Mouse (Mus musculus) liver, embryonic 15.5 days (tissue): ENCODE results near the gene Naa15. TPM values are rescaled to one million over a fixed set of nuclear protein-coding genes. Genes with fewer than 3 reads are reported as not detected.

Source experiments
- ATAC-seq: fragments of 200-750 bp; cut with Nextera tagmentation; 2 replicates; pipeline ENCODE4 v1.8.0; 2017; ENCODE audit warnings: moderate number of reproducible peaks, mild to moderate bottlenecking, moderate library complexity; ENCODE audit not compliant: insufficient read depth
- H3K27ac ChIP-seq: fragments of 300-500 bp; sonication (generic); replicated peaks from 2 replicates; pipeline ENCODE4 v1.5.1; 2015; ENCODE audit warnings: mild to moderate bottlenecking, inconsistent platforms
- H3K27me3 ChIP-seq: fragments of 300-500 bp; sonication (generic); 2 replicates; pipeline ENCODE4 v1.6.1; 2015; ENCODE audit warnings: mild to moderate bottlenecking, inconsistent platforms
- H3K36me3 ChIP-seq: fragments of 300-500 bp; sonication (generic); replicated peaks from 2 replicates; pipeline ENCODE4 v1.6.1; 2015; ENCODE audit warnings: moderate library complexity, mild to moderate bottlenecking, inconsistent platforms
- H3K4me1 ChIP-seq: fragments of 300-500 bp; sonication (generic); replicated peaks from 2 replicates; pipeline ENCODE4 v1.6.1; 2015; ENCODE audit warnings: inconsistent platforms
- H3K4me2 ChIP-seq: fragments of 300-500 bp; sonication (generic); 2 replicates; pipeline ENCODE4 v1.6.1; 2015; ENCODE audit warnings: moderate library complexity, mild to moderate bottlenecking, inconsistent platforms
- H3K4me3 ChIP-seq: fragments of 300-500 bp; sonication (generic); replicated peaks from 2 replicates; pipeline ENCODE4 v1.5.1; 2015; ENCODE audit warnings: mild to moderate bottlenecking, inconsistent platforms
- H3K9ac ChIP-seq: fragments of 300-500 bp; sonication (generic); 2 replicates; pipeline ENCODE4 v1.6.1; 2015; ENCODE audit warnings: moderate library complexity, mild to moderate bottlenecking, inconsistent platforms
- H3K9me3 ChIP-seq: fragments of 300-500 bp; sonication (generic); replicated peaks from 2 replicates; pipeline ENCODE4 v1.6.1; 2016; ENCODE audit warnings: inconsistent platforms
- WGBS: fragments of 180-500 bp; shearing (Covaris S2); methylation state at CpG from one replicate; pipeline ENCODE4 v1.1.7; 2015; ENCODE audit warnings: mixed read lengths; ENCODE audit not compliant: insufficient replicate concordance; 5-methylcytosine and 5-hydroxymethylcytosine counted together
- polyA plus RNA-seq: library from polyadenylated mRNA; unstranded; fragments of >200 nt; fragmentation: Nextera tagmentation; extraction: Ambion mirVana; gene quantifications from 2 replicates; pipeline ENCODE4 v1.2.1, GENCODE M21; 2015

Naa15 gene
- polyA plus RNA-seq, 1 experiment from 2014 or later: 22.3 TPM

- no peaks in the 10 kb centered on the region for H3K27me3 ChIP-seq
- no peak for ATAC-seq
- no peaks in the 10 kb centered on the region for H3K9me3 ChIP-seq
- H3K4me1 ChIP-seq: 0 out of 2 replicates have a peak, but pooled peaks cover 3% of the 10 kb centered on the region
- H3K27ac ChIP-seq: no peak overlapping the region
- H3K4me3 ChIP-seq: no peak overlapping the region
- H3K9ac ChIP-seq: no peak overlapping the region
- 87% methylated on average over 3 of the region's 3 CpGs for WGBS
- H3K36me3 ChIP-seq: peaks cover 11% of the 10 kb centered on the region
- no peak overlapping the region for H3K4me2 ChIP-seq
These were observed 20.1 kb downstream of the Naa15 start for GRCm38 (mm10) chr3:51434871-51435595.

GRCm38 (mm10) chr3:51468530-51468929 is 53.6 kb downstream of the Naa15 start:
- Histone ChIP-seq H3K27me3 (no peaks in the 10 kb centered on the region), H3K36me3 (peaks cover 87% of the 10 kb centered on the region), H3K9ac (no peak overlapping the region), H3K9me3 (no peaks in the 10 kb centered on the region), H3K4me2 (no peak overlapping the region), H3K4me3 (no peak overlapping the region), H3K4me1 (no peaks in the 10 kb centered on the region), H3K27ac (no peak overlapping the region)
- no peak for ATAC-seq
- 74% methylated on average over 2 of the region's 2 CpGs for WGBS

GRCm38 (mm10) chr3:51475706-51476105 is 60.8 kb downstream of the Naa15 start:
- peaks cover 42% of the 10 kb centered on the region for H3K36me3 ChIP-seq
- H3K27ac ChIP-seq: no peak overlapping the region
- H3K9me3 ChIP-seq: no peaks in the 10 kb centered on the region
- H3K4me3 ChIP-seq: no peak overlapping the region
- no peaks in the 10 kb centered on the region for H3K4me1 ChIP-seq
- WGBS: 65% methylated on average over 4 of the region's 4 CpGs
- no peak for ATAC-seq
- H3K9ac ChIP-seq: no peak overlapping the region
- no peaks in the 10 kb centered on the region for H3K27me3 ChIP-seq
- no peak overlapping the region for H3K4me2 ChIP-seq

- no peak overlapping the region for H3K4me3 ChIP-seq
- 0 out of 2 replicates have a peak, but pooled peaks cover 4% of the 10 kb centered on the region for H3K36me3 ChIP-seq
- 33% methylated on average over 2 of the region's 2 CpGs for WGBS
- no peak overlapping the region for H3K9ac ChIP-seq
- H3K4me2 ChIP-seq: no peak overlapping the region
- ATAC-seq: no peak
- no peaks in the 10 kb centered on the region for H3K27me3 ChIP-seq
- H3K27ac ChIP-seq: no peak overlapping the region
- H3K9me3 ChIP-seq: no peaks in the 10 kb centered on the region
- H3K4me1 ChIP-seq: peaks cover 15% of the 10 kb centered on the region
These were observed 64.9 kb downstream of the Naa15 start for GRCm38 (mm10) chr3:51479893-51480292.

- Histone ChIP-seq H3K4me2 (no peak overlapping the region), H3K9me3 (no peaks in the 10 kb centered on the region), H3K27me3 (no peaks in the 10 kb centered on the region), H3K27ac (no peak overlapping the region), H3K36me3 (no peaks in the 10 kb centered on the region), H3K4me1 (peaks cover 25% of the 10 kb centered on the region), H3K4me3 (no peak overlapping the region), H3K9ac (no peak overlapping the region)
- ATAC-seq: no peak
These were observed 66.1 kb downstream of the Naa15 start for GRCm38 (mm10) chr3:51481059-51481458.

GRCm38 (mm10) chr3:51481881-51482280 is 66.9 kb downstream of the Naa15 start:
- no peaks in the 10 kb centered on the region for H3K36me3 ChIP-seq
- ATAC-seq: no peak
- H3K27ac ChIP-seq: no peak overlapping the region
- H3K4me1 ChIP-seq: peaks cover 25% of the 10 kb centered on the region
- H3K27me3 ChIP-seq: no peaks in the 10 kb centered on the region
- H3K9ac ChIP-seq: no peak overlapping the region
- H3K4me3 ChIP-seq: no peak overlapping the region
- 38% methylated on average over 3 of the region's 3 CpGs for WGBS
- H3K9me3 ChIP-seq: no peaks in the 10 kb centered on the region
- H3K4me2 ChIP-seq: no peak overlapping the region

GRCm38 (mm10) chr3:51482781-51483180 is 67.8 kb downstream of the Naa15 start:
- no peak for ATAC-seq
- Histone ChIP-seq H3K9ac (no peak overlapping the region), H3K9me3 (no peaks in the 10 kb centered on the region), H3K4me1 (peaks cover 25% of the 10 kb centered on the region), H3K36me3 (no peaks in the 10 kb centered on the region), H3K4me3 (peak overlapping the region; percentile 78; the same call in 1 of the 2 replicates), H3K27ac (no peak overlapping the region), H3K4me2 (peak overlapping the region; percentile 95), H3K27me3 (no peaks in the 10 kb centered on the region)
- WGBS: 49% methylated on average over 3 of the region's 3 CpGs

GRCm38 (mm10) chr3:51483741-51484359 is 68.9 kb downstream of the Naa15 start, which contains the start of gene Rab33b:
Rab33b (plus strand) TSS chr3:51483920.
- Histone ChIP-seq H3K27ac (peak within 1 kb of the TSS; percentile 87), H3K36me3 (no peaks in the 10 kb centered on the region), H3K9me3 (no peaks in the 10 kb centered on the region), H3K9ac (peak within 1 kb of the TSS; percentile 74), H3K4me3 (peak within 1 kb of the TSS; percentile 78), H3K4me2 (peak within 1 kb of the TSS; percentile 95), H3K27me3 (no peaks in the 10 kb centered on the region), H3K4me1 (peaks cover 25% of the 10 kb centered on the region)
- ATAC-seq: peak; percentile 94
- under 1% methylated on average over 70 of the region's 70 CpGs for WGBS

GRCm38 (mm10) chr3:51484370-51484769 is 69.4 kb downstream of the Naa15 start:
- Histone ChIP-seq H3K27ac (peak overlapping the region; percentile 87), H3K27me3 (no peaks in the 10 kb centered on the region), H3K4me2 (peak overlapping the region; percentile 95), H3K9me3 (no peaks in the 10 kb centered on the region), H3K4me1 (peaks cover 25% of the 10 kb centered on the region), H3K4me3 (peak overlapping the region; percentile 78), H3K36me3 (no peaks in the 10 kb centered on the region), H3K9ac (peak overlapping the region; percentile 74)
- WGBS: under 1% methylated on average over 33 of the region's 33 CpGs
- peak; percentile 7 for ATAC-seq

GRCm38 (mm10) chr3:51485347-51485746 is 70.4 kb downstream of the Naa15 start:
- 52% methylated on average over 4 of the region's 4 CpGs for WGBS
- Histone ChIP-seq H3K9ac (no peak overlapping the region), H3K27me3 (no peaks in the 10 kb centered on the region), H3K27ac (no peak overlapping the region), H3K4me1 (peaks cover 25% of the 10 kb centered on the region), H3K4me3 (peak overlapping the region; percentile 78), H3K4me2 (peak overlapping the region; percentile 95), H3K36me3 (no peaks in the 10 kb centered on the region), H3K9me3 (no peaks in the 10 kb centered on the region)
- no peak for ATAC-seq

GRCm38 (mm10) chr3:51486491-51487195 is 71.7 kb downstream of the Naa15 start:
- H3K9ac ChIP-seq: no peak overlapping the region
- H3K27me3 ChIP-seq: no peaks in the 10 kb centered on the region
- no peak overlapping the region for H3K4me3 ChIP-seq
- no peaks in the 10 kb centered on the region for H3K36me3 ChIP-seq
- H3K9me3 ChIP-seq: no peaks in the 10 kb centered on the region
- H3K27ac ChIP-seq: no peak overlapping the region
- peaks cover 25% of the 10 kb centered on the region for H3K4me1 ChIP-seq
- no peak for ATAC-seq
- WGBS: 72% methylated on average over 4 of the region's 4 CpGs
- H3K4me2 ChIP-seq: no peak overlapping the region
